Comparison of ENCODE assay signal across 8 mouse cellular contexts in the genomic region with DNA sequence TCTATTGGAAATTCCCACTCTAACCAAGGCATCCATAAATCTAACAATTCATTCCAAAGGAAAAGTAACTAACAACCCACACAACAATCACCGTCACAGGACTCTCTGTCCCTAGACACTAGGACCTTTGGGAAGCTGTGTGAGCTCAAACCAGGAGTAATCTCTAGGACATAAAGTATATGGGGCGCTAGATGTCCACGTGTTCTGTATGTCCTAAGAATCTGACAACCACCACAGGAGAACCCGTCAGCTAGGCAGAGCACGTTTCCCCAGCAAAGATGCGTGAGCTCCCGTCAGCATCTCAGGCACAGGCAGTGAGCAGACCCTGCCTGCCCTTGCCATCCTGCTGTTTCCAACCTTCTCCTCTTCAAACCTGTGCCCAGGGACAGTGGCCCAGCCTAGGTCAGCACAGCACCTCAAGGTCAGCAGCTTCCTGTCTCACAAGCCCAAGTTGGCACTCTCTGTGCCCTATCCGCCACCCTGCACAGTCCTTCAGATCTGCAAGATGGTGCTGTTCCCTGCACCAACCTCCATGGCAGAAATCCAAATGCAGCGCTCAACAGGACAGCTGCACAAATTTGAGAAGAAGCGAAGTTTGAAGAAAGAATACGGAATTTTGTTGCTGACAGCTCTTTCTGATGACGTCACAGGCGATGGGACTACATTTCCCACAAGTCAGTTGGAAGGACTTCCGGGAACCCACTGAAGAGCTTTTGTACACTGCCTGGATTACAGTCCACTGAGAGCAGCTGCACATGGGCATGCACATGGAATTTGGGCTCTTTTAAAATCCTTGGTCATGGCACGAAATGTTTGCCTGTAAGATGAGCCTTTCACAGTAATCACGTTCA. TPM values are rescaled to one million over a fixed set of nuclear protein-coding genes. Genes with fewer than 3 reads are reported as not detected.
DNase-seq lines count a peak whose midpoint lies in the region; ATAC-seq and TF ChIP-seq lines count a peak whose summit lies in the region.

TSS of gene Zfp457 (minus strand) at position 664 of the 851 bp plus-strand sequence.

- peak within 1 kb of the TSS; percentile 75 for H3K4me3 ChIP-seq in hindbrain, embryonic 10.5 days
- peak within 1 kb of the TSS; percentile 64 for H3K4me3 ChIP-seq in lung, postnatal 0 days (ENCODE audit: low read depth, low read length)

- H3K27ac ChIP-seq in hindbrain, embryonic 10.5 days = peak within 1 kb of the TSS; percentile 84
- H3K27ac ChIP-seq in lung, postnatal 0 days (ENCODE audit: low read length) = 0 out of 2 replicates have a peak within 1 kb of the TSS, but pooled peaks have one; percentile 27

- H3K4me2 ChIP-seq in lung, postnatal 0 days (replicated peaks; ENCODE audit: low read depth, low read length) = peak within 1 kb of the TSS; percentile 84

- H3K27me3 ChIP-seq in hindbrain, embryonic 10.5 days (ENCODE audit: insufficient read depth, poor library complexity, severe bottlenecking) = no peaks in the 10 kb centered on the region
- no peaks in the 10 kb centered on the region for H3K27me3 ChIP-seq in lung, postnatal 0 days (replicated peaks; ENCODE audit: insufficient read depth, low read length)

- peak; percentile 7; the same call in 1 of the 2 replicates for TF ChIP-seq CTCF in lung, postnatal 0 days (IDR thresholded peaks at IDR 0.05)

- H3K36me3 ChIP-seq in hindbrain, embryonic 10.5 days = no peaks in the 10 kb centered on the region
- H3K36me3 ChIP-seq in lung, postnatal 0 days (ENCODE audit: insufficient read depth, low read length) = no peaks in the 10 kb centered on the region

- peak; percentile 93 for DNase-seq in MN1 (ENCODE audit: low spot score)
- DNase-seq in cerebellum, adult 9-10 months = peak; percentile 96
- DNase-seq in hindbrain, embryonic 10.5 days (ENCODE audit: low spot score) = peak; percentile 84
- peak; percentile 95 for DNase-seq in layer of hippocampus, adult 9-11 months
- peak; percentile 96 for DNase-seq in lung, postnatal 0 days (ENCODE audit: low spot score)
- DNase-seq in ovary, postnatal 14 days (ENCODE audit: low spot score) = peak; percentile 77
- DNase-seq in thymus, postnatal 14 days = peak; percentile 88

- H3K9ac ChIP-seq in lung, postnatal 0 days (replicated peaks; ENCODE audit: low read depth) = peak within 1 kb of the TSS; percentile 60

- 11% methylated on average over 16 of the region's 16 CpGs for WGBS in hindbrain, embryonic 10.5 days
- 8% methylated on average over 16 of the region's 16 CpGs for WGBS in lung, postnatal 0 days

- H3K9me3 ChIP-seq in hindbrain, embryonic 10.5 days = no peaks in the 10 kb centered on the region
- H3K9me3 ChIP-seq in lung, postnatal 0 days (ENCODE audit: low read length) = no peaks in the 10 kb centered on the region

- no peak for TF ChIP-seq EP300 in lung, postnatal 0 days (IDR thresholded peaks at IDR 0.05)

- ATAC-seq in frontal cortex, adult (ENCODE audit: low TSS enrichment) = peak; percentile 99
- peak; percentile 98 for ATAC-seq in lung, postnatal 0 days

- H3K4me1 ChIP-seq in hindbrain, embryonic 10.5 days (replicated peaks) = peaks cover 7% of the 10 kb centered on the region; the same call in 1 of the 2 replicates
- no peaks in the 10 kb centered on the region for H3K4me1 ChIP-seq in lung, postnatal 0 days (ENCODE audit: insufficient read depth, low read depth, low read length)

RNA-seq across cellular contexts. Expression of gene Zfp457, which starts in this region (rescaled TPM):
- polyA plus RNA-seq in hindbrain, embryonic 10.5 days (2016; fragmentation: Nextera tagmentation; extraction: Ambion mirVana) = 0.27 and 0.52 TPM in 2 replicates
- 0.40 and 0.62 TPM in 2 replicates for polyA plus RNA-seq in lung, postnatal 0 days (2015; fragmentation: Nextera tagmentation; extraction: Ambion mirVana)

Comparison
In these comparisons a context has a peak if more than half of its experiments do, and no peak if none do; other contexts are left out.
1. Peak in every context shown above with its lines: DNase-seq, ATAC-seq, H3K4me3 ChIP-seq and H3K27ac ChIP-seq.
2. Peak in DNase-seq, H3K4me3 ChIP-seq and H3K27ac ChIP-seq in hindbrain, embryonic 10.5 days; RNA of the gene not detected or under 1 TPM.
3. Peak in DNase-seq, ATAC-seq, H3K4me3 ChIP-seq, H3K27ac ChIP-seq, H3K9ac ChIP-seq and H3K4me2 ChIP-seq in lung, postnatal 0 days; RNA of the gene not detected or under 1 TPM.